Mouse (Mus musculus) liver, adult 2 months (tissue): ENCODE data around the gene Dnajc7. TPM values are rescaled to one million over a fixed set of nuclear protein-coding genes. Genes with fewer than 3 reads are reported as not detected.
A peak's percentile ranks its signal among the peaks of the same experiment; 100 is the strongest.

Experiments used
- DNase-seq: peaks from one replicate; pipeline ENCODE4 v3.0.0-alpha.2; 2011; ENCODE audit warnings: low read depth, low spot score; ENCODE audit errors: extremely low read depth
- H3K27ac ChIP-seq: fragments of 200-500 bp; replicated peaks from 2 replicates; pipeline ENCODE4 v1.5.1; 2012; ENCODE audit warnings: low read depth, mild to moderate bottlenecking, control low read depth, inconsistent platforms, low read length; ENCODE audit not compliant: insufficient read depth
- H3K27me3 ChIP-seq: fragments of 200-500 bp; 2 replicates; pipeline ENCODE4 v1.6.1; 2012; ENCODE audit warnings: mild to moderate bottlenecking, moderate library complexity, low read length, inconsistent platforms; ENCODE audit not compliant: control insufficient read depth, insufficient read depth
- H3K36me3 ChIP-seq: fragments of 200-500 bp; 2 replicates; pipeline ENCODE4 v1.6.1; 2012; ENCODE audit warnings: low read length, inconsistent platforms; ENCODE audit not compliant: control insufficient read depth, insufficient read depth
- H3K4me1 ChIP-seq: fragments of 200-500 bp; 2 replicates; pipeline ENCODE4 v1.6.1; 2011; ENCODE audit warnings: low read length; ENCODE audit not compliant: control insufficient read depth, insufficient read depth
- H3K4me3 ChIP-seq: fragments of 200-500 bp; 2 replicates; pipeline ENCODE4 v1.5.1; 2011; ENCODE audit warnings: low read depth, mild to moderate bottlenecking, control low read depth, low read length, moderate library complexity; ENCODE audit not compliant: insufficient read depth
- H3K79me2 ChIP-seq: fragments of 200-500 bp; 2 replicates; pipeline ENCODE4 v1.6.1; 2012; ENCODE audit warnings: inconsistent platforms, mild to moderate bottlenecking, low read length, moderate library complexity; ENCODE audit not compliant: control insufficient read depth, insufficient read depth
- H3K9ac ChIP-seq: fragments of 200-500 bp; 2 replicates; pipeline ENCODE4 v1.6.1; 2012; ENCODE audit warnings: low read depth, mild to moderate bottlenecking, control low read depth, inconsistent platforms, low read length
- CTCF ChIP-seq: fragments of 200-500 bp; IDR thresholded peaks from 2 replicates; pipeline ENCODE4 v1.5.1; 2011; ENCODE audit warnings: low read depth, low read length, control low read depth
- POLR2A ChIP-seq: fragments of 200-500 bp; IDR thresholded peaks from 2 replicates; pipeline ENCODE4 v1.6.1; 2011; ENCODE audit warnings: low read length, control low read depth; ENCODE audit not compliant: insufficient read depth; ENCODE audit errors: extremely low read depth
- whole genome bisulfite sequencing: fragments of 180-500 bp; shearing (Covaris S2); methylation state at CpG from one replicate; pipeline ENCODE4 v1.1.7; 2018; 5-methylcytosine and 5-hydroxymethylcytosine counted together
- polyA plus RNA-seq: library from polyadenylated mRNA; depleted of rRNA; stranded (reverse); fragments of >200 nt; gene quantifications from 2 replicates; pipeline ENCODE4 v1.2.3, GENCODE M21; 2012
- total RNA-seq: library from RNA; depleted of rRNA; stranded (reverse); fragments of >200 nt; gene quantifications from 2 replicates; pipeline ENCODE4 v1.2.3, GENCODE M21; 2014

The Dnajc7 gene
- total and polyA plus RNA-seq, 2 experiments = 16.1 to 44.7 TPM

GRCm38 (mm10) chr11:100595533-100595932 lies 24.4 kb downstream of the Dnajc7 start:
- no peak for DNase-seq
- WGBS = 91% methylated on average over 4 of the region's 4 CpGs
- Histone ChIP-seq H3K36me3 (peaks cover 58% of the 10 kb centered on the region), H3K27ac (no peak overlapping the region), H3K79me2 (0 out of 2 replicates have a peak, but pooled peaks cover 4% of the 10 kb centered on the region), H3K9ac (no peak overlapping the region), H3K27me3 (no peaks in the 10 kb centered on the region), H3K4me3 (no peak overlapping the region), H3K4me1 (peaks cover 16% of the 10 kb centered on the region)
- no peak for TF ChIP-seq CTCF
- no peak for TF ChIP-seq POLR2A

- peaks cover 57% of the 10 kb centered on the region for H3K36me3 ChIP-seq
- WGBS = 80% methylated on average over 7 of the region's 7 CpGs
- no peak overlapping the region for H3K9ac ChIP-seq
These were observed 25.4 kb downstream of the Dnajc7 start for GRCm38 (mm10) chr11:100594608-100595007.

GRCm38 (mm10) chr11:100592346-100593046 lies 27.5 kb downstream of the Dnajc7 start:
- Histone ChIP-seq H3K4me3 (no peak overlapping the region), H3K27ac (peak overlapping the region; percentile 53), H3K9ac (no peak overlapping the region), H3K4me1 (peaks cover 16% of the 10 kb centered on the region), H3K27me3 (no peaks in the 10 kb centered on the region), H3K36me3 (peaks cover 58% of the 10 kb centered on the region), H3K79me2 (no peaks in the 10 kb centered on the region)
- WGBS = 28% methylated on average over 11 of the region's 11 CpGs
- DNase-seq = peak; percentile 96
- TF ChIP-seq CTCF (no peak), POLR2A (no peak)

More at GRCm38 (mm10) chr11:100594608-100595007, 25.4 kb downstream of the Dnajc7 start:
- no peak for DNase-seq
- no peak overlapping the region for H3K4me3 ChIP-seq
- TF ChIP-seq CTCF = no peak
- TF ChIP-seq POLR2A = no peak
- H3K79me2 ChIP-seq = no peaks in the 10 kb centered on the region
- H3K4me1 ChIP-seq = peaks cover 16% of the 10 kb centered on the region
- H3K27ac ChIP-seq = no peak overlapping the region
- H3K27me3 ChIP-seq = no peaks in the 10 kb centered on the region

GRCm38 (mm10) chr11:100588462-100588861 lies 31.5 kb downstream of the Dnajc7 start:
- 80% methylated on average over 2 of the region's 2 CpGs for WGBS
- H3K4me1 ChIP-seq = peaks cover 10% of the 10 kb centered on the region
- DNase-seq = no peak
- peaks cover 65% of the 10 kb centered on the region for H3K36me3 ChIP-seq
- TF ChIP-seq CTCF (no peak), POLR2A (no peak)
- no peaks in the 10 kb centered on the region for H3K27me3 ChIP-seq
- H3K27ac ChIP-seq = 0 out of 2 replicates have a peak overlapping the region, but pooled peaks have one; percentile 34
- no peaks in the 10 kb centered on the region for H3K79me2 ChIP-seq
- no peak overlapping the region for H3K4me3 ChIP-seq
- no peak overlapping the region for H3K9ac ChIP-seq

GRCm38 (mm10) chr11:100585148-100585547 lies 34.8 kb downstream of the Dnajc7 start:
- peaks cover 60% of the 10 kb centered on the region for H3K36me3 ChIP-seq
- no peaks in the 10 kb centered on the region for H3K27me3 ChIP-seq
- no peak overlapping the region for H3K27ac ChIP-seq
- TF ChIP-seq POLR2A (no peak), CTCF (no peak)
- no peaks in the 10 kb centered on the region for H3K4me1 ChIP-seq
- no peak overlapping the region for H3K9ac ChIP-seq
- no peaks in the 10 kb centered on the region for H3K79me2 ChIP-seq
- H3K4me3 ChIP-seq = no peak overlapping the region
- DNase-seq = no peak
- WGBS = 97% methylated on average over 3 of the region's 3 CpGs

- Histone ChIP-seq H3K79me2 (no peaks in the 10 kb centered on the region), H3K36me3 (peaks cover 54% of the 10 kb centered on the region), H3K9ac (no peak overlapping the region), H3K27ac (no peak overlapping the region), H3K27me3 (no peaks in the 10 kb centered on the region), H3K4me3 (no peak overlapping the region), H3K4me1 (no peaks in the 10 kb centered on the region)
- no peak for DNase-seq
- TF ChIP-seq CTCF = no peak
- TF ChIP-seq POLR2A = no peak
- WGBS = 89% methylated on average over 7 of the region's 7 CpGs
These were observed 35.4 kb downstream of the Dnajc7 start for GRCm38 (mm10) chr11:100584561-100584961.
